Mouse (Mus musculus) heart, embryonic 16.5 days (tissue): Measurements from ENCODE around the gene Shq1. TPM values are rescaled to one million over a fixed set of nuclear protein-coding genes. Genes with fewer than 3 reads are reported as not detected.

Experiments used
- ATAC-seq: fragments of 200-750 bp; cut with Nextera tagmentation; replicated peaks from 2 replicates; pipeline ENCODE4 v1.8.0; 2017; ENCODE audit warnings: moderate number of reproducible peaks; ENCODE audit not compliant: insufficient read depth, low FRiP score; ENCODE audit errors: extremely low read depth
- H3K27ac ChIP-seq: fragments of 300-500 bp; sonication (generic); 2 replicates; pipeline ENCODE4 v1.5.1; 2014; ENCODE audit warnings: mild to moderate bottlenecking, low read length, control low read depth, moderate library complexity
- H3K27me3 ChIP-seq: fragments of 300-500 bp; sonication (generic); 2 replicates; pipeline ENCODE4 v1.6.1; 2014; ENCODE audit warnings: low read length, mixed read lengths; ENCODE audit not compliant: control insufficient read depth, insufficient read depth
- H3K36me3 ChIP-seq: fragments of 300-500 bp; sonication (generic); 2 replicates; pipeline ENCODE4 v1.6.1; 2014; ENCODE audit not compliant: control insufficient read depth, insufficient read depth
- H3K4me1 ChIP-seq: fragments of 300-500 bp; sonication (generic); 2 replicates; pipeline ENCODE4 v1.6.1; 2014; ENCODE audit warnings: low read length, mixed read lengths; ENCODE audit not compliant: control insufficient read depth, insufficient read depth
- H3K4me2 ChIP-seq: fragments of 300-500 bp; sonication (generic); 2 replicates; pipeline ENCODE4 v1.6.1; 2014; ENCODE audit warnings: low read depth, mild to moderate bottlenecking, control low read depth, low read length
- H3K4me3 ChIP-seq: fragments of 300-500 bp; sonication (generic); 2 replicates; pipeline ENCODE4 v1.5.1; 2014; ENCODE audit warnings: mild to moderate bottlenecking, control low read depth, low read length
- H3K9ac ChIP-seq: fragments of 300-500 bp; sonication (generic); 2 replicates; pipeline ENCODE4 v1.6.1; 2014; ENCODE audit warnings: low read length, control low read depth
- H3K9me3 ChIP-seq: fragments of 300-500 bp; sonication (generic); replicated peaks from 2 replicates; pipeline ENCODE4 v1.6.1; 2016; ENCODE audit warnings: low read length; ENCODE audit not compliant: control insufficient read depth
- WGBS: fragments of 180-500 bp; shearing (Covaris S2); extraction: QIAGEN DNeasy Blood & Tissue Kit; methylation state at CpG from one replicate; pipeline ENCODE4 v1.1.7; 2014; 5-methylcytosine and 5-hydroxymethylcytosine counted together
- polyA plus RNA-seq: library from polyadenylated mRNA; unstranded; fragments of >200 nt; fragmentation: Nextera tagmentation; extraction: Ambion mirVana; gene quantifications from 2 replicates; pipeline ENCODE4 v1.2.1, GENCODE M21; 2015

Gene Shq1
- polyA plus RNA-seq, 1 experiment from 2014 or later = 10.4 TPM

GRCm38 (mm10) chr6:100606805-100607204, 64.2 kb downstream of the Shq1 start:
- no peaks in the 10 kb centered on the region for H3K36me3 ChIP-seq
- WGBS = 57% methylated on average over 4 of the region's 4 CpGs
- H3K4me1 ChIP-seq = no peaks in the 10 kb centered on the region
- H3K27ac ChIP-seq = no peak overlapping the region
- no peak overlapping the region for H3K4me3 ChIP-seq
- ATAC-seq = no peak
- no peak overlapping the region for H3K9ac ChIP-seq
- H3K27me3 ChIP-seq = no peaks in the 10 kb centered on the region
- H3K4me2 ChIP-seq = no peak overlapping the region
- H3K9me3 ChIP-seq = no peaks in the 10 kb centered on the region

- WGBS = 73% methylated on average over 6 of the region's 6 CpGs
- H3K27me3 ChIP-seq = no peaks in the 10 kb centered on the region
- H3K27ac ChIP-seq = no peak overlapping the region
- no peaks in the 10 kb centered on the region for H3K9me3 ChIP-seq
- H3K4me2 ChIP-seq = no peak overlapping the region
- ATAC-seq = no peak
- H3K9ac ChIP-seq = no peak overlapping the region
- H3K4me1 ChIP-seq = no peaks in the 10 kb centered on the region
- H3K36me3 ChIP-seq = no peaks in the 10 kb centered on the region
- no peak overlapping the region for H3K4me3 ChIP-seq
Observed at GRCm38 (mm10) chr6:100603702-100604101, 67.3 kb downstream of the Shq1 start.

GRCm38 (mm10) chr6:100601634-100602033, 69.3 kb downstream of the Shq1 start:
- Histone ChIP-seq H3K27ac (no peak overlapping the region), H3K9me3 (no peaks in the 10 kb centered on the region), H3K36me3 (no peaks in the 10 kb centered on the region), H3K4me3 (no peak overlapping the region), H3K9ac (no peak overlapping the region), H3K4me1 (no peaks in the 10 kb centered on the region), H3K4me2 (no peak overlapping the region), H3K27me3 (no peaks in the 10 kb centered on the region)
- no peak for ATAC-seq
- 84% methylated on average over 6 of the region's 6 CpGs for WGBS

- 75% methylated on average over 8 of the region's 8 CpGs for WGBS
- H3K9ac ChIP-seq = no peak overlapping the region
- no peak for ATAC-seq
Observed at GRCm38 (mm10) chr6:100593857-100594256, 77.1 kb downstream of the Shq1 start.

GRCm38 (mm10) chr6:100592991-100593390, 78.0 kb downstream of the Shq1 start:
- no peaks in the 10 kb centered on the region for H3K27me3 ChIP-seq
- no peaks in the 10 kb centered on the region for H3K36me3 ChIP-seq
- no peaks in the 10 kb centered on the region for H3K4me1 ChIP-seq
- H3K4me2 ChIP-seq = no peak overlapping the region
- no peak overlapping the region for H3K9ac ChIP-seq
- WGBS = 72% methylated on average over 7 of the region's 7 CpGs
- no peak overlapping the region for H3K4me3 ChIP-seq
- no peak overlapping the region for H3K27ac ChIP-seq
- H3K9me3 ChIP-seq = no peaks in the 10 kb centered on the region
- ATAC-seq = no peak

More at GRCm38 (mm10) chr6:100593857-100594256, 77.1 kb downstream of the Shq1 start:
- Histone ChIP-seq H3K27me3 (no peaks in the 10 kb centered on the region), H3K4me1 (no peaks in the 10 kb centered on the region), H3K9me3 (no peaks in the 10 kb centered on the region), H3K27ac (no peak overlapping the region), H3K4me3 (no peak overlapping the region), H3K36me3 (no peaks in the 10 kb centered on the region), H3K4me2 (no peak overlapping the region)

- Histone ChIP-seq H3K4me2 (no peak overlapping the region), H3K27ac (no peak overlapping the region), H3K36me3 (no peaks in the 10 kb centered on the region), H3K9me3 (no peaks in the 10 kb centered on the region), H3K9ac (no peak overlapping the region), H3K4me3 (no peak overlapping the region), H3K27me3 (no peaks in the 10 kb centered on the region), H3K4me1 (no peaks in the 10 kb centered on the region)
- 76% methylated on average over 4 of the region's 4 CpGs for WGBS
- no peak for ATAC-seq
Observed at GRCm38 (mm10) chr6:100590602-100591001, 80.4 kb downstream of the Shq1 start.

GRCm38 (mm10) chr6:100588876-100589275, 82.1 kb downstream of the Shq1 start:
- no peak overlapping the region for H3K4me3 ChIP-seq
- no peak overlapping the region for H3K27ac ChIP-seq
- H3K9ac ChIP-seq = no peak overlapping the region
- no peaks in the 10 kb centered on the region for H3K9me3 ChIP-seq
- no peaks in the 10 kb centered on the region for H3K27me3 ChIP-seq
- no peaks in the 10 kb centered on the region for H3K4me1 ChIP-seq
- WGBS = 74% methylated on average over 3 of the region's 3 CpGs
- H3K4me2 ChIP-seq = no peak overlapping the region
- H3K36me3 ChIP-seq = no peaks in the 10 kb centered on the region
- ATAC-seq = no peak

GRCm38 (mm10) chr6:100586758-100587157, 84.2 kb downstream of the Shq1 start:
- Histone ChIP-seq H3K4me3 (no peak overlapping the region), H3K27ac (no peak overlapping the region), H3K27me3 (no peaks in the 10 kb centered on the region), H3K9me3 (no peaks in the 10 kb centered on the region), H3K9ac (no peak overlapping the region), H3K4me1 (no peaks in the 10 kb centered on the region), H3K36me3 (no peaks in the 10 kb centered on the region), H3K4me2 (no peak overlapping the region)
- no peak for ATAC-seq
- WGBS = 84% methylated on average over 5 of the region's 5 CpGs

- Histone ChIP-seq H3K27ac (no peak overlapping the region), H3K4me2 (no peak overlapping the region), H3K9ac (no peak overlapping the region), H3K27me3 (no peaks in the 10 kb centered on the region), H3K9me3 (no peaks in the 10 kb centered on the region), H3K4me3 (no peak overlapping the region), H3K36me3 (no peaks in the 10 kb centered on the region), H3K4me1 (peaks cover 2% of the 10 kb centered on the region; the same call in 1 of the 2 replicates)
- WGBS = 83% methylated on average over 2 of the region's 2 CpGs
- ATAC-seq = no peak
Observed at GRCm38 (mm10) chr6:100581951-100582350, 89.0 kb downstream of the Shq1 start.

GRCm38 (mm10) chr6:100581056-100581455, 89.9 kb downstream of the Shq1 start:
- ATAC-seq = no peak
- Histone ChIP-seq H3K36me3 (no peaks in the 10 kb centered on the region), H3K27me3 (no peaks in the 10 kb centered on the region), H3K4me3 (no peak overlapping the region), H3K4me1 (peaks cover 2% of the 10 kb centered on the region; the same call in 1 of the 2 replicates), H3K9me3 (no peaks in the 10 kb centered on the region), H3K9ac (no peak overlapping the region), H3K27ac (no peak overlapping the region), H3K4me2 (no peak overlapping the region)
